Mouse (Mus musculus): ENCODE data around the gene Tmem117.

The Tmem117 gene

DNA sequence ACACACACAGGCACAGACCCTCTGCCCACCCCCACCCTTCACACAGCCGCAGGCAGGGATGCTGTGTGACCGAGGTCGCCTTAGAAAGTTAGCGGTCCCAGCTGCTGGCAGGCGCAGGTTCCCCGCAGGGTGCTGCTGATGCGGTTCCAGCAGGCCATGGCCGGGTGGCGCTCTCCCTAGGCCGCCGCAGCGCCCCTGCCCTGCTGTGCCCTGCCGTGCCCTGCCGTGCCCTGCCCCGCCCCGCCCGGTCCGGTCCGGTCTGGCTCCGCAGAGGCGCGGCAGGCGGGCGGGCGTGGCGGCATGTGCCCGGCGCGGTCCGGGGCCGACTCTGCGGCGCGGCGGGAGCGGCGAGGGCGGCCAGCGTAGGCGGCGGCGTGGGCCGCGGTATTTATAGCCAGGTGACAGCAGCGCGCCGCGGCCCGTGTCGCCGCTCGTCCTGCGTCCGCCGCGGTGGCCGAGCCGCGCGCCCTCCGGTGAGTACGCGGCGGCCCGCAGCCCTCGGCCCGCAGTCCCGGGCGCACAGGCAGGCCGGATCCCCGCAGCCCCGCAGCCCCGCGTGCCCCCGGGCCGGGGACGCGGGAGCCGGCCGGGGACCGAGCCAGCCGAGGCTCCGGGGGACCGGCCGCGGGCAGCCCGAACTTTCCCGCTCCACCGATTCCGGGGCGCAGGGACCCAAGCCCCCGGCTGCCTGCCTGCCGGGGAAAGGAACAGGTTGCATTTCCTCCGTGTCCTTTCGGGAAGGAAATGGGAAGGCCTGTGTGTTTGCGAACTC is at the start of gene Tmem117:
Tmem117 (plus strand) TSS at position 403 of the 772 bp plus-strand sequence.
- DNase-seq, result peak; percentile 2 to 4

DNA sequence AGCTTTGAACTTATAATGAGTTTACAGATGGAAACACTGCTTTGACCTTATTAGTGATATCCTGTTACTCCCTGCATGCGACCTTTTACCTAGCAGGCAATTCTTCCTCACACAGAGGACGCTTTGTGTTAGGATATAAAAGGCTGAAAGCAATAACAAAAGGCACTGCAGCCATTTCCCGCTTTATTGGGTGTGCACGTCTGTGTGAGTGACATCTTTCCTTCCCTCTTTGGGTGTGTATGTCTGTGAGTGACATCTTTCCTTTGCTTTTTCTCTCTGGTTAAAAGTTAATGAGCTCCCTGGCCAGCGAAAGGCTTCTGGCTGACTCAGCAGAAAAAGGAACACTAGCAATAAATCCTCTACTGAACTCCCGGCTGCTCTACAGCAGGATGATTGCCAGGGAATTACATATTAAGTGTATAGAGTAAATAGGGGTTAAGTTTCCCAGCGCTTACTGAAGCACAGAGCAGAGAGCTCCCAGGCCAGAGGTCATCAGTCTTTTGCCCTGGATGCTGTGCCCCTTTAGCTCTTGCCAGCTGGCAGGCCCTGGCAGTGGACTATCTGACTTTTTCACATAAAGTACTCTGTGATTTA is 46.9 kb upstream of the Tmem117 start:
- no peak for DNase-seq

DNA sequence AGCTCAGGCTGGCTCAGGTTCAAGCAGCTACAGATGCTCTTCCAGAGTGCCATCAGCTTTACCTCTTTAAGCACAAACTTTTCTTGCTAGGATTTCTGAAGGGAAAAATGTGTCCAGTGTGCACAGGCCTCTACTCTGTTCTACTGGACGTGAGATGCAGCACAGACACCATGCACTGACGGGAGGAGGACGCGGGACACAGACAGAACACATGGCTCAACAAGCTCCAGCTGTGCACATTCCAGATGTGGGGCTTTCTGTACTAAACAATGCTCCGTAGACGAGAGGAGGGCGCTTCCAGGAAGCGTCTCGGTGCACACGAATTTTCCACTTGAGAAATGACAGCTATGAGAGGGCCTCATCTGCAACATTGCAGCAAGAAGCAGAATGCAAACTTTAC is 45.9 kb upstream of the Tmem117 start:
- DNase-seq, result no peak

- DNase-seq, result no peak
These were observed 44.3 kb upstream of the Tmem117 start for GRCm38 (mm10) chr15:94584738-94585137.

DNA sequence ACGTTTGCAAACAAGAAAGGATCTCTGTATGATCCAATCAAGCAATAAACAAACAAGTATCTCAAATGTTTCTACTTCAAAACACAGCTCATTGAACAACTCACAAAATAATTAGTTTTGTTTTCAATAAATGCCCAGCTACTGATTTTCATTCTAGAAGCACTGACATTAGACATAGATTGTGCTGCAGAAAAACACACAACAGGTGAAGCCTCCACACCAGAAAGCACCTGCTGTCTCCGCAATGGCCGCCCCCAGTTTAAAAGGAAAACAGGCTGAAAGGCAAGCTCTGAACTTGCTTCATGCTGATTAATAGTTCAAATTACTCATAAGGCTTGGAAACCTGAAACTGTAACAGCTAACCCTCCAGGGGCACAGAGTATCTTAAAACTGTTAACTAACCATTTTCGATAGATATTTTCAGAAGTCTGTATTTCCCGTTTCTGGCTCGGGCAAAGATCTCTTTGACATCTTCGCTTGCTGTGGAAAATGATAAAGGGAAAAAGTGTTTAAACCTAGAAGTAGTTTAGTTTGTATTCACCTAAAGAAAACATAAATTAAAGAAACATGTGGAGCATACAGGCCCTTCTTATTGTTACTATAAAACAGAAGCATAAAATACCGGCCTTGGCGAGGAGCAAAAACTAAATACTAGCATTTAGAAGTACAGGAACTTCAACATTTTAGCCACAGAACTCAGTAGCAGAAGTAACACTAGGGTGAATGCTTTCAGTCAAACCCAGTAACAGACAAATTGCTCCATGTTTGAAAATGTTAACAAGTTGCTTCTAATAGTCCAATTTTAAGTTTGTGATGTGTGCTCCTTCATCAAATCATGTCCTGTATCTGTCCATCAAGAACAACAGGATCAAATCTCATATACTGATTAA is 41.0 kb upstream of the Tmem117 start:
- DNase-seq, result no peak

DNA sequence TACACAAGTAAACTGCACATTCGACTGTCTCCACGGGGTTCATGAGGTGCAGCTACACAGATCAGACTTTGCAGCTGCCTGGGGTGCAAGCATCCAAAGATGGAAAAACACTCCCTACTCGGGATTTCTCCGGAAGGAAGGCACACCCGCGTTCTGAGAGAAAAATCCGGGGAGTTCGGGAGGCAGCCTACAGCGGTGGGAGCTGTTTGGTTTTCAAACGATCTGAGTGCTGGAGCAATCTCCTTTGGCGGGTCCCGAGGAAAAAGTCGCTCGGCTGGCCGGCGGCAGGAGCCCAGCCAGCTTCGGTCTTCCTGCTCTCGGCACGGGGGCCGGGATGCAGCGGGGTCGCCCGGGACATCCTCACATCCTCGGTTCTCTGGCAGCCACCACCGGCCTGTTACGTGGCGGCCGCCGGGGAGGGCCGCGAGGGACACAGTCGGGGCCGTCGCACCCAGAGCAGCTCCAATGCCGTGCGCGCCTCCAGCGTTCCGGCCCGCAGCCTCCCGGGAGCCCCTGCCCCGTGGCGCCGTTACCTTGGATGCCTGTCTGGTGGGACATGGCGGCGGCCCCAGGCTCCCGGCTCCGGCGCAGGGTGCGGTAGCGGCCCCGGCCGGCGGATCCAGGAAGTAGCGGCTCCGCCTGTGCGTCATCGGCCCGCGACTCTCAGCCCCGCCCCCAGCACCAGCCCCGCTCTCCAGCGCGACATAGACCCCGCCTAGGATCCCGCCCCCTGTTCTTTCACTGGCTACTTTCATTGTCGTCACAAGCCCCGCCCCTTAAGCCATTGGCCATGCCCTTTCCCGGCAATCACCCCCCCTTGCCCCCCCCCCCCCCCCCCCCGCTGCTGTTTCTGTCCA is 39.6 kb upstream of the Tmem117 start, which contains the start of gene Twf1:
Twf1 (minus strand) TSS at position 671 of the 857 bp plus-strand sequence.
- DNase-seq, result peak; percentile 99 to 100

GRCm38 (mm10) chr15:94590083-94590482 is 38.9 kb upstream of the Tmem117 start:
- DNase-seq, result no peak

DNA sequence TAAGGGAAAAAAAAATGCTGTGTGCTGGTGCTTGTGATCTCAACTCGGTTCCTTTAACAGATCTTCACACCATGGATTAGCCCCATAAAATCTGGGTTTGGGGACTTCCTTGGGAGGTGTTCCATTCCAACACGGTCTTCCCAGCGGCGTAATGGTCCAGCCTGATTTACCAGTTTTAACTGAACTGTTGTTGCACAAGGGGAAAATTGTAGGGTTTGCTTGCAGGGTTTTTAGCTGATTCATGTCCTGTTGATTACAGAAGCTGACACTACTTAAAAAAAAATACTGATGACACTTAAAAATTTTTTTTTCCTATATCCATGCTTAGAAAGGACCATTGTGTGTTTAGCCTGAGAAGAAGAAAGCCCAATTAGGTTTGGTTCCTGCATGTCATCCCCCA is 37.7 kb upstream of the Tmem117 start:
- no peak for DNase-seq

GRCm38 (mm10) chr15:94593586-94593985 is 35.4 kb upstream of the Tmem117 start:
- DNase-seq, result no peak

DNA sequence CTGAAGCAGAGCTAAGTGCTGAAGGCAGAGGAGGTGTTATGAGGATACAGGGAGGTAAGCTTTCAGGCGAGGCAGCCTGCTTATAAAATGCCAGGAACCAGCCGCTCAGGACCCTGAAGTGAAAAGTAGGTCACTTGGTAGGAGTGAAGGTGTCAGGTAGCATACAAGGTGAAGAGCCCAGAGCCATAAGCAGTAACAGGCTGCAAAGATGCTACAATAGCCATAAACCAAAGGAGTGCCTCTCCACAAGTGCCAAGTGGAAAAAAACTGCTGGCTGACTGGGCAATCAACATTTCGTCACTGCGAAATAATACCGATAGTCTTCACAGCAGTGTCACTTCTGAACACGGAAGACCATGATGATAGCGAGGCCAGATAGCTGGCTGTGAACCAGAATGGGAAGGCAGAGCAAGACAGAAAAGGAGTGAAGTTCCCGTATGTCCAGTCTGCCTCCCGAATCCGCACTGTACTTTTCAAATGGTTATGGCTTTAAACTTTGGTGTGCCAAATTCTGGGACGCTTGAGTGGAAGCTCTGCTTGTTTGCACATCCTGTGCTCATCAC is 28.8 kb upstream of the Tmem117 start:
- DNase-seq, result no peak

- peak; percentile 40 to 50 for DNase-seq
These were observed 27.7 kb upstream of the Tmem117 start for GRCm38 (mm10) chr15:94601339-94601738.

DNA sequence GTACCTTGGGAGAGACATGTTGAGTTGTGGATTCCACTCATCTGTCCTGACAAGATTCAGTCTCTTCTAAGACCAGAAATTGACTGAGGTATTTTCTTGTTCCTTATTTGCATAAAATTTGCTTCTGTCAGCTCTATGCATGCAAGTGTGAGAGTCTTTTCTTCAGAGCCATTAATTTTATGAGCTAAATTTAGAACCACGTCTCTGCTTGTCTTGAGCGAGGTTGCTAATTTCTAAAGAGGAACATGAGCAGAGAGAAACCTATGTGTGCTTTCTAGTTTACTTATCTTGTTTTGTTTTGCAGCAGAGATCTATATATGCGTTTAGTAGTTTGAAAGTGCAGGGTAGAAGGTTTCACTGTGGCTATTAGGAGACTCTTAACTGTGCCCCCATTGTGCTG is 26.6 kb upstream of the Tmem117 start:
- no peak for DNase-seq

- DNase-seq, result no peak
These were observed 21.3 kb upstream of the Tmem117 start for GRCm38 (mm10) chr15:94607768-94608167.

- DNase-seq, result no peak
These were observed 13.0 kb upstream of the Tmem117 start for GRCm38 (mm10) chr15:94616036-94616435.

- DNase-seq, result no peak
These were observed 8.1 kb upstream of the Tmem117 start for GRCm38 (mm10) chr15:94620909-94621308.

DNA sequence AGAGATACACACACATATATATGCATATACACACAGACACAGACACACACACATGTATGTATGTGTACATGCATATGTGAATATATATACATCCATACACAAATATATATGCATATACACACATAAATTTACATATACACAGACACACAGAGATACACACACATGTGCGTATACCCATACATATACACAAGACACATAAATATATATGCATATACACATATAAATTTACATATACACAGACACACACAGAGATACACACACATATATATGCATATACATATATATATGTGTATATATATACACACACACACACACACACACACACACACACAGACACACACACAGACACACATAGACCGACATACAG is 586 bp upstream of the Tmem117 start:
- no peak for DNase-seq

DNA sequence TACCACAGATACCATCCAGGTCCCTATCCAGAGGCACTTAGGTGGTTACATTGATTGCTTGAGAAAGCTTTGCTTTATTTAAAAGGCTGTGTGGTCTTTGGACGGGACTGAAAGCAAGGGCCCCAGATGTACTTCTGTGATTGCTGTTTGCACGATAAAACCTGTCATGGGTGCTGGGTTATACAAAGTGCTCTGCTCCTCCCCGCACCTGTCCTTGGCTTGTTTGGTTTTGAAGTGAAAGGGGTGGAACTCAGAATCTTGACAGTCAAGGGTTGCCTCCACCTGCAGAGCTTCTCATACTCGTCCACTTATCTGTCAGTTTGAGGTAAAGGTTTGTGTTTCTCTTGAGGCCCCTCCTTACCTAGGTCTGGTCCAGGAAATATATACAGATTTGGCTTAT is 1.5 kb downstream of the Tmem117 start:
- no peak for DNase-seq

DNA sequence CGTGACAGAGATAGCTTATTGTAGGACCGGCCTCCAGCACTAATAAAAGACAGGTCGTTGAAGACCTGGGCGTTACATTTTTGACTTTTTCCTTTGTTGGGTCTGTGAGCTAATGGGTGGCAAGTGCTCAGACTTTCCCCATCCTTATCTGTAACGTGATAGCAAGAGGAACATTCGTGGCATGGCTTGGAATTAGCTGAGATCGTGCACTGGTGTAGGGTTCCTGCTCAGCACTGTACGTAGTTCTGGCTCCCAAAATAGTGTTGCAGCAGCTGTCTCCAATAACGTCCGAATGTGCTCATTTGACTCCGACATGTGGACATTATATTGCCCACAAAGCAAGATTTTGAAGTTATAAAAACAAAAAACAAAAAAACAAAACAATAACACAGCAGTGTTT is 5.5 kb downstream of the Tmem117 start:
- no peak for DNase-seq

DNA sequence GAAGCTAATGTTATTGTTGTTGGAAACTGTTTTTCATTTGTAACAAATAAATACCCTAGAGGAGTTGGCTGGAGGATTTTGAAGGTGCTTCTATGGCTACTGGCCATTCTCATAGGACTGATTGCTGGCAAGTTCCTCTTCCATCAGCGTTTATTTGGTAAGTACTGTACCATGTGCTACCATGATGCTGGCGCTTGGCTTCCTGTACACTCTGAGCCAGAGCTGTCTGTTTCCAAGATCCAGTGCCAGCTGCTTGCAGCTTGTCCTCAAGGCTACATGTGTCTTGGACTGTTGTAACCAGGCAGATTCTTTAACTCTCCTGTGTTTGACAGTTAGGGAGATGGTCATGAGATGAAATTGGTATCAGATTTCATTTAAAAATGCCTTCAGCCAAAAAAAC is 9.2 kb downstream of the Tmem117 start:
- no peak for DNase-seq

DNA sequence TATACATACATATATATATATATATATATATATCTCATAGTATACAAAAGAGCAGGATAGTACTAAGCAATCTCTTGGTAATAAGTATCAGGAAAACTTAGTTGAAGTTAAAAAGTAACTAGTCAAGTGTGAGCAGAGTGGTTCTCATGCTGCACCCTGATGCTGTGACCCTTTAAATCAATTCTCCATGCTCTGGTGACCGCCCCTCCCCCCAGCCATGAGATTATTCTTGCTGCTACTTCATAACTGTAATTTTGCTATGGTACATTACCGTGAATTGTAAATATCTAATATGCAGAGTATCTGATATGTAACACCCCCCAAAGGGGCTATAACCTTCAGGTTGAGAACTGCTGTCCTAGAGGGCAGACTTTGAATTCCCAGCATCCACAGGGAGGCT is 10.1 kb downstream of the Tmem117 start:
- no peak for DNase-seq

GRCm38 (mm10) chr15:94646012-94646411 is 17.0 kb downstream of the Tmem117 start:
- DNase-seq, result no peak

GRCm38 (mm10) chr15:94648430-94648829 is 19.4 kb downstream of the Tmem117 start:
- no peak for DNase-seq

Measured in B cell, adult 2 months (primary cell).